Mouse (Mus musculus) embryo, embryonic 9.5 days (tissue): Measurements from ENCODE around the gene Dusp7.

Source experiments
- DNase-seq: peaks from one replicate; pipeline ENCODE4 v3.0.0-alpha.2; 2017; ENCODE audit errors: extremely low spot score

Gene Dusp7

DNA sequence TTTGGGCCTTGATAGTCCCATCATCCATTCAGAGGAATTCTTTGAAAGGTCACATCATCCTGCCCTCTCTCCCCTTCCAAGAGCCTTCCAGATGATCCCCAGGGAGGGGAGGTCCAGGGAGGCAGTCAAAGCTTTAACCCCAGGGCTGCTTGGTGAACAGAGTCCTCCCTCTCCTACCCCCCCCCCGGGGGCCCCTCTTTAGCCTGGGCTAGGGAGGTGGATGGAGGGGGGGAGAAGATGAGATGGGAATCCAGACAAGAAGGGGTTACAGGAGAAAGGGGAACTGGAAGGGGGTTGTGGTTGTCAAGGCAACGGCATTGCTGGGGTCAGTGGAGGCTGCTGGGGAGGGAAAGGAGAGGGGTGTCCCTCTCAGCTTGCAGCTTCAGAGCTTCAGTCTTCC, 52.2 kb downstream of the Dusp7 start:
- peak; percentile 82 for DNase-seq

DNA sequence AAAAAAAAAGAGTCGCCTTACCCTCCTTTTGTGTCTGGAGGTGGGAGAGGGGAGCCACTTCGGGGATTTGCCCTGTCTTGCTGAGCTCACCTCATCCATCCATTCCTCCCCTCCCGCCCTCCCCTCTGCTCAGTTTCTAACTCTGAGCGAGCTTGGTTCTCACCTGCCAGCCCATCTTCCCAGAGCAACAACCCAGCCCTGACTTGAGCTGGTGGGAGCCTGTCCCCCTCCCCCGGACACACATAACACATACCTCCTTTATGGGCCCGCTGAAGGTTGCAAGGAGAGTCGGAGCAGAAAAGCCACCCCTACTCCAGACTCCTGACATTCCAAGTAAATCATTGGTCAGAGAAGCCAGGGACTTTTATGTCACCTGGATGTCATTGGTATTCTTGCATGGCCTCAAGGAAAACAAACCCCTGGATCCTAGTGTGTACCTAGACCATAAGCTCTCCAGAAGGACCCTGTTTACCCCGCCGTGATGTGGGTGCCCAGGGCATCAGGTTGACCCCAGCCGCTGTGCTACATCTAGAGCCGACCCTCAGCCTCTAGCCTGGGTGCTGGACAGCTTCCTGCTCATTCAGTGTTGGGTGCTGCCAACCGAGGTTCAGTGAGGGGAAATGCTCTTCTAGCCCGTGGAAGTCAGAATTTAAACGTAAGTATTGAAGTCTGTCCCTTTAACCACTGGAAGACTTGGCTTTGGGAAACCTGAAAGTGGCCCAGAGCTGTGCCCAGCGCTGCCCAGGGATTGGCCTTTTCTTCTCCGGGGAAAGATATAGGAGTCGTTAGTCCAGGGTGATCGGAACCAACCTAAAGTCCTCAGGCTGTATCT, 52.8 kb downstream of the Dusp7 start:
- DNase-seq, result no peak

DNA sequence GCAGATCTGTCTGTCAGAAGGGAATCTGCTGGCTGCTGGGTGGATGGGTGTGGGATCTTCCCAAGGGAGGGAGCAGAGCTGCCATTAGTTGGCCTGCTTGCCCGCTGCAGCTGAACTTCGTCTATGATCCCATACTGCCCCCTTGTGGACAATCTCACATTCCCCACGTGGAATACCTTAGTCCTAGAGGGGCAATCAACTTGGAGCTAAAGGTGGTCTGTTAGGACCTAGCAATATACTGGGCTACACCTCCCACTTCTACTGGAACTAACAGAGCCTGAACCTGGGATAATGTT, 53.4 kb downstream of the Dusp7 start:
- peak; percentile 90 for DNase-seq
